Mouse (Mus musculus) heart, postnatal 0 days (tissue): ENCODE results near the gene E130114P18Rik. TPM values are rescaled to one million over a fixed set of nuclear protein-coding genes. Genes with fewer than 3 reads are reported as not detected.

Experiments used
- ATAC-seq: fragments of 200-750 bp; cut with Nextera tagmentation; 2 replicates; pipeline ENCODE4 v1.8.0; 2017; ENCODE audit warnings: low read depth, moderate number of reproducible peaks, moderate library complexity; ENCODE audit not compliant: insufficient read depth
- DNase-seq: peaks from one replicate; pipeline ENCODE4 v3.0.0-alpha.2; 2016; ENCODE audit warnings: low spot score
- H3K27ac ChIP-seq: fragments of 300-500 bp; sonication (generic); 2 replicates; pipeline ENCODE4 v1.5.1; 2014; ENCODE audit warnings: low read depth, mild to moderate bottlenecking
- H3K27me3 ChIP-seq: fragments of 300-500 bp; sonication (generic); 2 replicates; pipeline ENCODE4 v1.6.1; 2014; ENCODE audit warnings: low read length, mixed read lengths; ENCODE audit not compliant: control insufficient read depth, insufficient read depth
- H3K36me3 ChIP-seq: fragments of 300-500 bp; sonication (generic); replicated peaks from 2 replicates; pipeline ENCODE4 v1.6.1; 2014; ENCODE audit warnings: low read length, mixed read lengths; ENCODE audit not compliant: control insufficient read depth, insufficient read depth
- H3K4me1 ChIP-seq: fragments of 300-500 bp; sonication (generic); 2 replicates; pipeline ENCODE4 v1.6.1; 2014; ENCODE audit warnings: antibody characterized with exemption; ENCODE audit not compliant: control insufficient read depth, insufficient read depth
- H3K4me2 ChIP-seq: fragments of 300-500 bp; sonication (generic); 2 replicates; pipeline ENCODE4 v1.6.1; 2014; ENCODE audit warnings: low read depth, mild to moderate bottlenecking, low read length, moderate library complexity
- H3K4me3 ChIP-seq: fragments of 300-500 bp; sonication (generic); 2 replicates; pipeline ENCODE4 v1.5.1; 2014; ENCODE audit warnings: low read depth, low read length
- H3K9ac ChIP-seq: fragments of 300-500 bp; sonication (generic); replicated peaks from 2 replicates; pipeline ENCODE4 v1.6.1; 2014; ENCODE audit warnings: low read depth, low read length, mixed read lengths
- H3K9me3 ChIP-seq: fragments of 300-500 bp; sonication (generic); replicated peaks from 2 replicates; pipeline ENCODE4 v1.6.1; 2016; ENCODE audit warnings: low read length; ENCODE audit not compliant: control insufficient read depth
- CTCF ChIP-seq: IDR thresholded peaks from 2 replicates; pipeline ENCODE4 v1.5.1; 2016; ENCODE audit warnings: antibody characterized with exemption, control low read depth, low read depth
- EP300 ChIP-seq: IDR thresholded peaks from 2 replicates; pipeline ENCODE4 v1.6.1; 2016; ENCODE audit warnings: antibody characterized with exemption, low read depth
- WGBS: fragments of 180-500 bp; shearing (Covaris S2); extraction: QIAGEN DNeasy Blood & Tissue Kit; methylation state at CpG from one replicate; pipeline ENCODE4 v1.1.7; 2014; 5-methylcytosine and 5-hydroxymethylcytosine counted together
- polyA plus RNA-seq: library from polyadenylated mRNA; unstranded; fragments of >200 nt; fragmentation: Nextera tagmentation; extraction: Ambion mirVana; gene quantifications from 2 replicates; pipeline ENCODE4 v1.2.1, GENCODE M21; 2015
- total RNA-seq: library from RNA; depleted of rRNA; stranded (reverse); fragments of >200 nt; gene quantifications from 2 replicates; pipeline ENCODE4 v1.2.3, GENCODE M21; 2014; ENCODE audit warnings: low replicate concordance

Gene E130114P18Rik
- total and polyA plus RNA-seq, 2 experiments from 2014 or later, result 0.45 TPM; not detected in 1

DNA sequence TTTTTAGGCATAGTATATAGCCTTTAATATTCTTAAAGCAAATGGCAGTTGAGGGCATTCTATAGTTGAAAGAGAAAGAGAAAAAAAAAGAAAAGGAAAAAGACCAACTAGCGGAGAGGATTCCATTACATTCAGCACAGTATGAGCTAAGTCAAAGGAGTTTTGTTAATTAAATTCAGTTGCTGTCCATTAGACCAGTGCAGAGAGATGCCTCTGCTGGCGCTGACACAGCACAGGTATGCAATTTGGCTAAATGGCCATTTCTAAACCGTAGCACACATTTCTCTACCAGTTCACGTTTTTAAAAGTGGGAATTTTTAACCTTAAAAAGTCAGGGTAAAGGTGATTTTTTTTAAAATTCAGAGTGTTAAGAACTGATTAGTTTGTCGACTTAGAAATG, 26.8 kb upstream of the E130114P18Rik start:
- no peak for ATAC-seq
- Histone ChIP-seq H3K27ac (no peak overlapping the region), H3K4me3 (no peak overlapping the region), H3K4me1 (peaks cover 19% of the 10 kb centered on the region), H3K9me3 (no peaks in the 10 kb centered on the region), H3K36me3 (peaks cover 7% of the 10 kb centered on the region; the same call in 1 of the 2 replicates), H3K9ac (no peak overlapping the region), H3K4me2 (no peak overlapping the region), H3K27me3 (no peaks in the 10 kb centered on the region)
- TF ChIP-seq CTCF, result no peak
- no peak for TF ChIP-seq EP300
- DNase-seq, result no peak
- WGBS, result 82% methylated on average over 5 of the region's 5 CpGs

DNA sequence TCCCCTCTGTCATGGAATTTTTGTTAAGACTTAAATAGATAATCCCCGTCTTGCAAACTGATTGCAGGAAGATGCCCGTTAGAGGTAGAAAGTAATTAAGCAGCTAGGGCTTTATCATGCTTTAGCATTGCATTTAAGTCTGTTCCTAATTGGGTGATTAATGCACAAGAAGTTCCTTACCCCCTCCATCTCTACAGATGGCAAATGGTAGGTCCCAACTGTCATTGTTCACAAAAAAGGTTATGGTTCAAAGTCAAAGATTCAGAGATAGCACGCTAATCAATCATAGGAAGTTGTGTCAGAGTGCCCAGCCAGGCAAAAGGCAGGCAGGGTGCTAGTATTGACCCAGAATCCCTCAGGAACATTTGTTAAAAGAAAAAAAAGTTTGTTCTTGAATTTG, 25.9 kb upstream of the E130114P18Rik start:
- WGBS, result 87% methylated on average over 3 of the region's 3 CpGs
- Histone ChIP-seq H3K4me2 (no peak overlapping the region), H3K27ac (no peak overlapping the region), H3K36me3 (peaks cover 7% of the 10 kb centered on the region; the same call in 1 of the 2 replicates), H3K27me3 (no peaks in the 10 kb centered on the region), H3K4me1 (peaks cover 14% of the 10 kb centered on the region; the same call in 1 of the 2 replicates), H3K9ac (no peak overlapping the region), H3K4me3 (no peak overlapping the region), H3K9me3 (no peaks in the 10 kb centered on the region)
- ATAC-seq (no peak), DNase-seq (no peak)
- no peak for TF ChIP-seq CTCF
- TF ChIP-seq EP300, result no peak

DNA sequence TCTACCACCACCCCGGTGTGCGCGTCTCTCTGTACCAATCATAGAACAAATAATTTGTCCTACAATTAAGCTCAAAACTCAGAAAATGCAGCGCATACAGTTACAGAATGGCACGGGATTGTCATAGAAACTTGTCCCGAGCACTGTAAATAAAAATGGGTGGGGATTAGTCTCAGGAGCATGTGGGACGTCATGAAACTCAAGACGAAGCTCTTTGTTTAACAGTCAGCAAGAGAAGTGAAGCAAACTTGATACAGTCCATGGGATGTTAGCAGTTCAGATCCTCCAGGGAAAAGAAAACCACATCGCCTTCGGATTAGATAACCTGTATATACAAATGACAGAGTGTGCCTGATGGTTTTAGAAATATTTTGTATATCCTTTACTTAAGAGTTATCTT, 18.6 kb upstream of the E130114P18Rik start:
- Histone ChIP-seq H3K9me3 (no peaks in the 10 kb centered on the region), H3K4me1 (peaks cover 20% of the 10 kb centered on the region; the same call in 1 of the 2 replicates), H3K36me3 (peaks cover 4% of the 10 kb centered on the region; the same call in 1 of the 2 replicates), H3K4me2 (no peak overlapping the region), H3K4me3 (no peak overlapping the region), H3K27ac (no peak overlapping the region), H3K27me3 (no peaks in the 10 kb centered on the region), H3K9ac (no peak overlapping the region)
- 73% methylated on average over 10 of the region's 10 CpGs for WGBS
- ATAC-seq, result no peak
- no peak for DNase-seq
- TF ChIP-seq EP300, result no peak
- no peak for TF ChIP-seq CTCF

DNA sequence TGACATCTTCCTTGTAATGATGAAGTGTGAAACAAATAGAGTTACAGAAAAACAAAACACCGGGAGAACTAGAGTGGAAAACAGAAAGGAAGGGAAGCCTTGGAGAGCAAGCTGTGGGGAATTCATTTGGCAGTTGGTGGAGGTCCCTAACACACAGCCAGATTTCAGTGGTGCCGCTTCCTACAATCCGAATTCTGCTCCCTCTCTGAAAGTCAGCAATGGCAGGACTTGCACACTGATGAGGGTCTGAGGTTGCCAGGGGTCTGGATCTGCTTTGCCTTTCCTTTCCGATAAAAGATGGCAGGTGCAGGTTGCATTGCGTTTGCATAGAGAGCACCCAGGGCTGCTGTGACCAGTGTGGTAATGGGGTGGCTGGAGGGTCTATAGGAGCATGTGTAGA, 18.1 kb upstream of the E130114P18Rik start:
- H3K4me2 ChIP-seq, result no peak overlapping the region
- no peak overlapping the region for H3K4me3 ChIP-seq
- H3K4me1 ChIP-seq, result peaks cover 20% of the 10 kb centered on the region; the same call in 1 of the 2 replicates
- ATAC-seq (no peak), DNase-seq (no peak)
- TF ChIP-seq CTCF, result no peak
- TF ChIP-seq EP300, result no peak
- 76% methylated on average over 5 of the region's 5 CpGs for WGBS
- H3K9me3 ChIP-seq, result no peaks in the 10 kb centered on the region
- H3K36me3 ChIP-seq, result peaks cover 8% of the 10 kb centered on the region; the same call in 1 of the 2 replicates
- no peaks in the 10 kb centered on the region for H3K27me3 ChIP-seq
- H3K9ac ChIP-seq, result no peak overlapping the region
- H3K27ac ChIP-seq, result no peak overlapping the region

DNA sequence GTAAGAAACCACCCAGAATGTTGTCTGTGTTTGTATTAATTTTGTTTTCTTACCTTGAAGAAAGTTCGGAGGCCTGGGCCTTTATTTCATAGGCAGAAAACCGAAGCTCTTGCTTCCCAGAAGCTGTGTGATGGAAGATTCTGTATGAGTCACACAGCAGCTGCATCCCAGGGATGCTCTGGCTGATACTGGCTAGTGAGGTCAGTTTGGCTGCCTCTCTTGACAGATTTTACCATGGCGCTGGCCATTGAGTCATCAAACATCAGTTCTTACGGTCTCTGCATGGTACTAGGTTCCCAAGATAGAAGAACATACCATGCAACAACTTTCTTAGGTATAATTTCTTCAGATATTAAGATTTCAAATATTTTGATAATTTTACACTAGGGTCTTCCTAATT, 17.0 kb upstream of the E130114P18Rik start:
- peaks cover 12% of the 10 kb centered on the region; the same call in 1 of the 2 replicates for H3K36me3 ChIP-seq
- 70% methylated on average over 4 of the region's 4 CpGs for WGBS
- H3K4me3 ChIP-seq, result no peak overlapping the region
- no peak for ATAC-seq
- H3K4me1 ChIP-seq, result peaks cover 23% of the 10 kb centered on the region; the same call in 1 of the 2 replicates
- H3K27ac ChIP-seq, result no peak overlapping the region
- H3K4me2 ChIP-seq, result no peak overlapping the region
- H3K9ac ChIP-seq, result no peak overlapping the region
- TF ChIP-seq CTCF (no peak), EP300 (no peak)
- no peaks in the 10 kb centered on the region for H3K27me3 ChIP-seq
- no peaks in the 10 kb centered on the region for H3K9me3 ChIP-seq
- no peak for DNase-seq

DNA sequence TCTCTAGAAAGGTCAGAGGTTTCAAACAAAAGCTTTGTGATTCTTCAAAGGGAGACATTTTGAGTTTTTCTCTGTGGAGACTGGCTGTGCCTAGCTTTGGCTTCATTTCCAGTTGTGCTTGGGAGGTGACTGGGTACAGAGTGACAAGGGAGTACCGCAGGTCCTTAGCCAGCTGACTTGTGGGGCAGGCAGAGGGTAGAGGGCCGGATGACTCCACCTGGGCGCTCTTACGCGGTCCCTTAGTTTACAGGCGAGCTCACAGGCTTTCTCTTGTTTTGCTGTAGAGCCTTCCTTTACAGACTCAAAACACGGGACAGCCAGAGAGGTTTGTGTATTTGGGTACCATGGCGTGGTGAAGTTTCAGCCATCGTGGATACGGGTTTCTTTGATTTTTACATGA, 16.1 kb upstream of the E130114P18Rik start:
- peaks cover 31% of the 10 kb centered on the region; the same call in 1 of the 2 replicates for H3K4me1 ChIP-seq
- TF ChIP-seq CTCF, result no peak
- no peak for TF ChIP-seq EP300
- no peak for DNase-seq
- H3K9ac ChIP-seq, result no peak overlapping the region
- peak; percentile 14; the same call in 1 of the 2 replicates for ATAC-seq
- no peak overlapping the region for H3K4me3 ChIP-seq
- no peaks in the 10 kb centered on the region for H3K9me3 ChIP-seq
- H3K36me3 ChIP-seq, result peaks cover 15% of the 10 kb centered on the region; the same call in 1 of the 2 replicates
- H3K4me2 ChIP-seq, result no peak overlapping the region
- no peaks in the 10 kb centered on the region for H3K27me3 ChIP-seq
- peak overlapping the region; percentile 52 for H3K27ac ChIP-seq
- 82% methylated on average over 10 of the region's 10 CpGs for WGBS
